Mouse (Mus musculus) A20 (cell line): ENCODE measurements around the gene Mex3d.

Source experiments
- DNase-seq: peaks from one replicate; pipeline ENCODE4 v3.0.0-alpha.2; 2011; ENCODE audit warnings: low read depth, low spot score

The Mex3d gene

GRCm38 (mm10) chr10:80412656-80413541 lies 25.4 kb upstream of the Mex3d start:
- DNase-seq, result no peak

GRCm38 (mm10) chr10:80407924-80408323 lies 20.5 kb upstream of the Mex3d start:
- peak; percentile 33 for DNase-seq

DNA sequence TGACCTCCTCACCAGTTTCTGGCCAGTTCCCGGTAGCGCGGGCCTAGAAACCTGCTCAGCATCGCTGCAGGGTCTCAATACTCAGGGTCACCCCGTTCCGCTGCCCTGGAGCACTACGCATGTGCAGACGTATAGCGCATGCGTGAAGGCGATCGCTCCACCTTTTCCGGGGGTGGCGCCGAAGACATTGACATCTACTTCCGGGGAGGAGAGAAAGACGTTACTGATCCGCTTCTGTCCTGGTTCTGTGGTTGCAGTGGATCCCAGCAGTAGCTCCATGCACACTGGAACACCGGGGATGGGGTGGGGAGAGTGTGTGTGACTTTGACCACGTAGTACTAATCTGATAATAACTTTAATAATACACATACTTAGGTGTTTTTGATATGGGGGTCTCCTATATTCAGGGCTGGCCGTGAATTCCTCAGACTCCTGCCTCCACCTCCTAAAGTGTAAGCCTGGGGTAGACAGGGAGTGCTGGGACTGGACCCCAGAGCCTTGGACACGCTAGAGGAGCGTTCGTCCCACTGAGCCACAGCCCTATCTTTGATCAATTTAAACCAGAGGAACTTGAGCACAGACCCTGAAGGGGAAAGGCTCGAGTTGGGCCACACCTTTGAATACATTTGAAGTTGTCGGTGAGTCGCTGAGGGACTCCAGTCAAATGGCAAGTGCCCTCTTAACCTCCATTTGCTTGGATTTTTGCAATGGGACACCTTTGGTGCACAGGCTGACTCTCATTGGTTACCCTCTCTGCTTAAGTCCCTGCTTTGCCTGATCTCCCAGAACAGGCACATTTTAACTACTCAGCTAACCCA lies 19.4 kb upstream of the Mex3d start, which contains the start of gene Uqcr11:
TSS of gene Uqcr11 (minus strand) at position 147 of the 818 bp plus-strand sequence.
- DNase-seq, result peak; percentile 93

DNA sequence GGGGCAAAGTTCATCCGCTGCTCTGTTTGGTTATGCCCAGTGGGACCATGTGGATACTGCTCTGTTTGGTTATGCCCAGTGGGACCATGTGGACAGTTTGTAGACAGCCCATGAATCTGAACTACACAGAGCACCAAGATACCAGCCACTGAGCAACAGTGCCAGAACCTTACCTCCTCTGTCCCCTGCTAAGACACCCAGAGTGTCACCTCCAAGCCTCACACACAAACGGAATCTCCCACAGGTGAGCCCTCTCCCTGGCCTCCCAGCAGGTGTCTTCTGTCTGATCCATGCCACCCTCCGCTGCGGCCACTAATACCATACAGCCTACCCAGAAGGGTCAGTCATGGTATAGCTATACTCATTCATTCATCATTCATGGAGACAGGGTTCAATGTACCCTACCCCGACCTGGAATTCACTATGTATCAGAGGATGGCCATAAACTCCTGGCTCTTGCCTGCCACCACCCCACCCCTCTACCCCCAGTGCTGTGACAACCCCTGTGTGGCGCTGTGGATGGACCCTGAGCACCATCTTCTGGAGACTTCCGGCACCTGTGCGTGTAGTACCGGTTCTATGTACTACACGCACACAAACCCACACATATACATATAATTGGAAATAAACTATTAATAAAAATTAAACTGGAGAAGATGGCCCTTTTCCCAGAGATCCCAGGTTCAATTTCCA lies 18.2 kb upstream of the Mex3d start:
- DNase-seq, result peak; percentile 68

DNA sequence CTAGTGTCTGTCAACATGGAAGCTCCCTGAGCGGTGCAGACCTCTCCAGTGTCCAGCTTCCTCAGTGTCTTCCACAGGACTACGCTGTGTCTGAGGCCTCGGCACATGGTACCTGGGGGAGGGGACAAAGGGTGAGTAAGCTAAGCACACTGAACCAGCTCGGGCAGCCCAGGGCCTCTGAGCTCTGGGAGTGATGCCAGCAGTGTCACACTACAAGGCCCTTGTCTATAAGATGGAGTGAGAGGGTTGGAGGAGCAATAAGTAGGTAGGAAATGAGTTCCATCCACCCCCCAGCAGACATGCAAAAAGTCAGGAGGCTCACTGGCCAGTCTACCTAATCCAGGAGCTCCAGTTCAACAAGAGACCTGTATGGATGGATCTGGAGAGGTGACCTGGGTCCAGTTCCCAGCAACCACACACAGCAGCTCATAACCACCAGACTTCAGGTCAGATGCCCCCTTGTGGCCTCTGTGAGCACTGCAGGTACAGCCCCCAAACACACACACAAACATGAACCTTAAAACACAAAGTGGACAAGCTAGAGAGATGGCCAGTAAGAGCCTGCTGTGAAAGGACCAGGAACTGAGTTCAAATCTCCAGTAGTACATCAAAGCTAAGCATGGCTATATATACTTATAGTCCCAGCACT lies 15.7 kb upstream of the Mex3d start:
- peak; percentile 67 for DNase-seq

GRCm38 (mm10) chr10:80400704-80401161 lies 13.3 kb upstream of the Mex3d start:
- DNase-seq, result no peak

DNA sequence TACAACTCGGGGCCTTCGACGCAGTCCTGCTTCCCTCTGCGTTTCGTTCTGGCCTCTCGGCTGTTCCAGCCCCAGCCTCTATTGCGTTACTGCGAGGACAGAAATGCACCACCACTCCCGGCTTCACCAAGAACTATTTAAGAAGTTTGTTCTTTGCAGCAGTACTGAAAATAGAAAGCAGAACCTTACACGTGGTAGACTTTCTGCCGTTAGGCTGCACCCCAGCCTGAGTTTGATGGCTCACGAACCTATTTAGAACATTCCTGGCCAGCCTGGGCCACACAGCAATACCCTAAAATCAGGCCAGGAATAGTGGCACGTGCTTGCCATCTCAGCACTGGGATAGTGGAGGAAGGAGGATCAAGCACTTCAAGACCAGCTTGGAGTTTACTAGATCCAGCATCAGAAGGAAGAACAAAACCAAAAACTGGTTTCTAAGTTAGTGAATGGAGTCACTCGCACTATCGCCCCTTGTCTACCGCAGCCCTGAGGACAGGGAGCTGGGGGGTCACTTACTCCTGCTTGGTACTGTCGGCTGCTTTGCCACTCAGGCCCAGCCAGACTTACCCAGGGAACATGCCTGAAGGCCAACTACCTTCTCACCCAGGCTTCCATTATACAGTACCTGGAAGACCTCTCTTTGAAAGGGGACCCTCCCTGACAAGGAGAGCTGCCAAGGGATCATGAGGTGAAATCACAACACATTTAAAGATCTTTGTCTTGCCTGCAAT lies 12.7 kb upstream of the Mex3d start:
- no peak for DNase-seq

GRCm38 (mm10) chr10:80399191-80399972 lies 11.9 kb upstream of the Mex3d start, which contains the start of gene Mbd3:
Mbd3 (minus strand) TSS chr10:80399550.
- peak; percentile 100 for DNase-seq

- DNase-seq, result peak; percentile 99
These were observed 11.3 kb upstream of the Mex3d start for GRCm38 (mm10) chr10:80398719-80399190.

GRCm38 (mm10) chr10:80398174-80398535 lies 10.7 kb upstream of the Mex3d start:
- no peak for DNase-seq

DNA sequence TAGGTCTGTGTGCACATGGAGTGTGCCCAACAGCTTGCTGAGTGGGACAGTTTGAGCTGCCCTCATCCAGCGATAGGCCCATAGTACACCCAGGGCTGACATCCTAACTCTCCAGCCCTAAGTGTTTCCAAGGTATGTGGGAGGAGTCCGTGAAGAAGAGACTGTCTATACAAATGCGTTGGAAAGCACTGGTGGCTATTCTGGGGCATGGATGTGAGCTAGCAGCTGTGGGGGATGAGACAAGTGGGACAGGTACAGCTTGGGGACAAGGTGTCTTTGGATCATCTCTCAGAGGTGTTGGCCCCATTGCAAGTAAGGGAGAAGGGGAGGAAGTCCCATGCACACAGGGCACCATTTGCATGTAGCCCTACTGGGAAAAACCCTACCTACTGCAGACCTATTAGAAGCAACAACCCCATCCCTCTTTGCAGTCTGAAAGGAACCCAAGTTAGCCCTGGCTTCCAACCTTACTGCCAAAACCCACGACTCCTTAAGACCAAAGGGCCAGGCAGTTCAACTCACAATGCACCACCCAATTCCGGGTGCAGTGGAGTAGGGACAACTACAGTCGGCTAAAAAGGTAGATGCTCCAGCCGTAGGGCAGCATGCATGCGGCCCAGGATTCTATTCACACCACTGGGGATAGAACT lies 10.2 kb upstream of the Mex3d start:
- peak; percentile 83 for DNase-seq

GRCm38 (mm10) chr10:80396822-80397523 lies 9.5 kb upstream of the Mex3d start:
- DNase-seq, result no peak

- no peak for DNase-seq
These were observed 7.7 kb upstream of the Mex3d start for GRCm38 (mm10) chr10:80395025-80395627.

DNA sequence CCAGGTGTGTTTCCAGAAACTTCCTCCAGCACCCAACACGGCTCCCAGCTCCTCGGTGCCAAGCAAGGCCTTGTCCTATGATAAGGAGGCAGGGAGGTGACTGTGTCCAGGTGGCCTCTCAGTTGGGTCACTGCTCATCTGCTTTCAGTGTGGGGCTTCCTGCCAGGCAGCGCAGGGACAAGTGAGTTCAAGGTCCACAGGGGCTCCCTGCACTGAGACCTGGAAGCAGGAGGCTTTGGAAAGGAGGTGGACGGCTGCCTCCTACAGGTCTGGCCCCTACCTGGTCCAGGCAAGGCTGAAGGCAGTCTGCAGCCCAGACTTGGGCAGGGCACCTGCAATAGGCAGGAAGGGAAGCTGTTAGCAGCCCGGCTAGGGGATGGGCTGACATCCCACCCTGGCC lies 5.2 kb upstream of the Mex3d start:
- DNase-seq, result no peak

DNA sequence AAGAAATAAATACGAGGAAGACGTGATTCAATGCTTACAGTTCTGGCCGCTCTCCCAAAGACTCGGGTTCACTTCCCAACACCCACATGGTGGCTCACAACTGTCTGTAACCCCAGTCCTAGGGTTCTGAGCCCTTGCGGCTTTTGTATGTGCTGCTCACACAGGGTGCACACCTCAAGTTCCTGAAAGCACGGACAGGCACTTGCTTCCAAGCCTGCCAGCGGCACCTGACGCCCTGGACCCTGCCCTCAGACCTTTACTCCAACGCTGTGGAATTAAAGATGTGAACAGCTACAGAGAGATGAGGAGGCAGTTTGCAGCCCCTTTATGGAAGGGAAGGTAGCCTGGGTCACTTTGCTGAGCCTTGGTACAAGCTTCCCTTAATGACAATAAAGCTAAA lies 3.2 kb upstream of the Mex3d start:
- no peak for DNase-seq

- DNase-seq, result no peak
These were observed 1.8 kb upstream of the Mex3d start for GRCm38 (mm10) chr10:80389185-80389708.

DNA sequence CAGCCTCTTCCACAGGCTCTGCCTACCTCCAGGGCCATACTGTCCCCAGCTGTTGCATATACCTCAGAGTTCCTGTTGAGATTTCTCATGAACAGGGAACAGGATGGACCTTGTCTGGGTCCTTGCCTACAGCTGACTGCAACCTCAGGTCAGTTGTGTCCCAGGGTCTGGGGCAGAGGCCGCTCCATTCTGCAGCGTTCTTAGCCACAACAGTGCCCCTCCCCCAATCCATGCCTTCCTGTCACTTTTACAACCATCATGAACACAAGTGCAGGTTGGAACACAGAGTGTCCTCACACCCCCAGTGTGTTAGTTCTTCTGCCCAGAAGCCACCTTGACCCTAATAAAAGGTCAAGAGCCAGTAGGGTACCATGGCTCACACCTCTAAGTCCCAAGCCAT lies 1.3 kb upstream of the Mex3d start:
- DNase-seq, result no peak
